Mouse (Mus musculus) natural killer cell, adult 2 months (primary cell): ENCODE data around the gene Tbrg1.

Source experiments
- DNase-seq, 2 experiments: peaks; one replicate each; pipeline ENCODE4 v3.0.0; 2022; ENCODE audit warnings: low spot score in 2 of 2

Tbrg1 gene

GRCm38 (mm10) chr9:37656931-37657481 lies at the start of gene Tbrg1:
Gene Tbrg1 (minus strand): TSS chr9:37657312.
- peak; percentile 52 to 53 for DNase-seq

GRCm38 (mm10) chr9:37689970-37690686 lies 33.0 kb upstream of the Tbrg1 start:
- no peak for DNase-seq

DNA sequence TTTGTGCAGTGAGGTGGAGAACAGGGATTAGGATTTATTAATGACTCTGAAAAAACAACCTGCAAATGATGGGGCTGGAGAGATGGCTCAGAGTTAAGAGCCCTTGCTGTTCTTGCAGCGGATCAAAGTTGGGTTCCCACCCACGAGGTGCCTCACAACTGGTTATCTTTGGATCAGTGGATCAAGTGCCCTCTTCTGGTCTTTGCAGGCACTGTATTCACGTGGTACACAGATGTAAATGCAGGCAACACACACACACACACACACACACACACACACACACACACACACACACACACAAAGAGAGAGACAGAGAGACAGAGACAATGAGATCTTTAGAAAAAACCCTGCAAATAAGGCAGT lies 30.8 kb upstream of the Tbrg1 start:
- DNase-seq = no peak

DNA sequence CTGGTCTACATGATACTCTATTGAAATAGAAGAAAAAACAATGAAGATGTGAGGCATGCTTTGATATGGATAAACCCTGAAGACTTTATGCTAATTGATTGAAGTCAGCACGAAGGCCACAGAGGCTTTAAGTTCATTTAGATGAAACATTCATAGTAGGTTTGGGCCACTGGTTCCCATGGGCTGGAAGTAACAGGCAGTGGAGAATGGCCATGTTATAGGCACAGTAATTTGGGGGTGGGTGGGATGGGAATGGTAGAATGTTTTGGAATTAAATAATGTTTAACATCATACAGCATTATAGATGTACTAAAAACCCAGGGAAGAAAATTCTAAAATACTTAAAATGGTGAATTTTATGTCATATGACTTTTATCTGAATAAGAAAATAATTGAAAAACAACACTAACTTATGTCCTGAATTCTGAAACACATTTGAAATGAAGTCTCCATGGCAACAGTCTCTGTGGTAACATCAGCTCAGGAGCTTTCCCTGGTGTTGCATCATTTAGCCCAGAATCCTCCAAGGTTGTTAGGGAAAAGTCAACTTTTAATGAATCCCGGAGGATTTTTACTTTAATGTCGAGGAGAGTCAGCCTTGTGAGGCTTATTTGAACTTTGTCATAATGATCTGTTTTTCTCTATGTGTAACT lies 30.3 kb upstream of the Tbrg1 start:
- no peak for DNase-seq

DNA sequence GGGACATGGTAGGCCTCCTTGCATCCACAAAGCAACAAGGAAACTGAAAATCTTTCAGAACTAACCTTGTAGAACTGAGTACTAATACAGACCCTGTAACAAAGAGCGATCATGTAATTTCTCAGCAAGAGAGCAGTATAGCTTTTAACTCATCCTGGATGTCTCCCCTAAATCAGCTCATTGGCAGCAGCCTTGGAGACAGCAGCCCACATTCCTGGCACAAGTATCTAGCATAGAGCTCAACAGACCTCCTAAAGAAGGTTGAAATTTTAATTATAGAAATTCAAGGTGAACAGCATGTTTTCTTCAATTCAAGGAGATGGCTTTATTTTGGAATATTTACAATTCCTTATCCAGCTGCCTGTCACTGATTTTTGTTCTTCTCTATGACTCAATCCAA lies 24.0 kb upstream of the Tbrg1 start:
- DNase-seq = no peak

- DNase-seq = no peak
Observed at GRCm38 (mm10) chr9:37675287-37675686, 18.2 kb upstream of the Tbrg1 start.

DNA sequence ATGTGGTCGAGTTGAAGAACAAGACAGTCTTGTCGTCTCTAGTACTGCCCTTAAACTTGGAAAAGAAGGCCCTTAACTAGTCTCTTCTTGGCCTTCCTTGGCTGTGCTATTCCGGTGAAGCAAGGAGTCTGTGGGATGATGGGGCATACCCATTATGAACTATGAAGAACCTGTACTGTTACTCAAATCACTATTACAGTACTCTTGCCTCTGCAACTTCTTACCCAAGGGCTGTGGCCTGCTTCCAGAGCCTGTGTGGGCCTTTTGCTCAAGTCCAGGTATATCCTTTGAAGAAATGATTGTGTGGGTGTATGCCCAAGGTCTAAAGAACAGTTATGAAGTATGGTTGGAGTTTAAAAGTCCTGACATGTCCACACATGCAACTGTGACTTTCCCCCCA lies 13.1 kb upstream of the Tbrg1 start:
- no peak for DNase-seq

- no peak for DNase-seq
Observed at GRCm38 (mm10) chr9:37669678-37670077, 12.6 kb upstream of the Tbrg1 start.

GRCm38 (mm10) chr9:37669115-37669514 lies 12.0 kb upstream of the Tbrg1 start, which contains the start of gene Panx3:
Gene Panx3 (minus strand): TSS chr9:37669235.
- DNase-seq = no peak

DNA sequence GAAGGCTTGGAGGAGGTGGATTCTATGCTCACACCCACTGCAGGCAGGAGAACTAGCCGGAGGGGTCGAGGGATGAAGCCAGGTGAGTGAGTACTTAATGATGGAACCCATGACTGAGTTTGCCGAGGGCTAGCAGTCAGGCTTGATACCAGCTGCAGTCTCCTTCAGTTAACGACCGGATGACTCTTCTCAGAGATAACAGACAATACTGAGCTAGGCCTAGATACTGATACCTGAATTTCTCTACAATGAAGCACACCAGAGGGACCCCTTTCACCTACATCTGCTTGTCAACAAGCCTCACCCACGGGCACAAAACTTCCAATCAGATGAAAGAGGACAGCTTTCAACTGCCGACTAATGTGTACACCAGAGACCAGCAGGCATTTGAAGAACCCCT lies 8.9 kb upstream of the Tbrg1 start:
- no peak for DNase-seq

GRCm38 (mm10) chr9:37664604-37665003 lies 7.5 kb upstream of the Tbrg1 start:
- no peak for DNase-seq

GRCm38 (mm10) chr9:37663210-37663609 lies 6.1 kb upstream of the Tbrg1 start:
- no peak for DNase-seq

DNA sequence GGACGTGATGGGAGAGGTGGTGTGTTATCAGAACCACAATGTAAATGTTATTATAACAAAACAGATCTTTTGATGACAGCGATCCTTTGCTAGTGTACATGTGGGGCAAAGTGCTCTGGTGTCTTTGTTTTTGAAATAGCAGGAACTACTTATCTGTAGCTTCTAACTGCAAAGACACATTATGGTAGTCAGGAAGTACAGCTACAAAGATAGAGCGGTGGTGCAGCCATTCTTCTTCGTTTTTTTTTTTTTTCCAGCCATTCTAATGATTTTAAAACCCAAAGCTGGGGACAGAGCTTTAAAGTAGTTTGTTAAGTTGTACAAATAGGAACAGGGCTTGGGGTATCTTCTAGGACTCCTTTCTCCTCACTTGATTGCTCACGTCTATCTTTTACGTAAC lies 2.3 kb upstream of the Tbrg1 start:
- DNase-seq = no peak

GRCm38 (mm10) chr9:37656439-37656881 lies 652 bp downstream of the Tbrg1 start:
- DNase-seq = peak in 1 of 2 experiments; percentile 64

DNA sequence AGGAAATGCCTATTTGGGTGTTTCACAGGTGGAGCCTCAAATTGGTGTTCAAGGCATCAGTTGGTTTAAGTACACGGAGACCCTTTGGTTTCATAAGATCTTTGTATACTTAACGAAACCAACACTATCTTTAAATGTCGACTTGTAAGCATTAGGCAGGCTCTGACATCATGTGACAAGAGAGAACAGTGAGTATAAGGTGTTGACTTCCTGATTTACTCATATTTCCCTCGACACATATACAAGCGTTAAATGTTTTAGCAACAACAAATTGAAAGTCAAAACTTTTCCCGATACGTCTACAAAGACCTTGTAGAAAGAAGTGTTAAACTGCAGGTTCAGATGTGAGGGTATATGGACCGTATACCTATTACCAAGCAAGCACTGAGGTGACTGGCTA lies 1.2 kb downstream of the Tbrg1 start:
- peak in 1 of 2 experiments; percentile 10 for DNase-seq

- DNase-seq = no peak
Observed at GRCm38 (mm10) chr9:37653836-37654235, 3.3 kb downstream of the Tbrg1 start.

- no peak for DNase-seq
Observed at GRCm38 (mm10) chr9:37650639-37651038, 6.5 kb downstream of the Tbrg1 start.

DNA sequence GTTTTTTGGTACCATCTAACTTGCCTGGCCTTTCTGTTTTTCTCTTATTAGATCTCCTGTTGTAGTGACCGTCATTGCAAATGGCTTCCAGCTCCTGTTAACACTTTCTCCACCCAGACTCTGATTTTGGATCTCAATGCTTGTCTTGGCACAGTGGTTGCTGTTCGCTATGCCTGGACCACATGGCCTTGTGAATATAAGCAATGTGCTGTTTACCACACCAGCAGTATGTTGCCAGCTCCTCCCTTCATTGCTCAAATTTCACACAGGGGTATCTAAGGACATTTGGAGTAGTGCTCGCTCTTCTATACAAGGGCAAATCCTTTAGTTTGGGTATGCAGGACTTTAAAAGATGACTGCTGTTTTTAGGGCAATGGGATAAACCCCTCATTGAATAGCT lies 10.9 kb downstream of the Tbrg1 start:
- no peak for DNase-seq

DNA sequence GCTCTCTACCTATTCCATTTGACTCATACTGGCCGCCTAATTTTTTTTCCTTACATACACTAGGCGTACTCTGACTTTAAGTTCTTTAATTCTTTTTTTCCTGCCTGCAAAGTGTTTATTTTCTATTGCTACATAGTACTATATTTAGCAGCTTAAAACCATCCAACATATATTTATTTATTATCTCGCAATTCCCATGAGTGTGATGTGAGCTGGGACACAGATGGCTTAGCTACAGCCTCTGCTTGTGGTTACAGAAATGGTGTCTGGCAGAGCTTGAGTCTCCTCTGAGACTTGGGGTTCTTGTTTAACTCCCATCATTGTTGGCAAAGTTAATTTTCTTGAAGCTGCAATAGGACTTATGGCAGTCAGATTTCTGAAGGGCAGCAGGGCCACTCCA lies 18.4 kb downstream of the Tbrg1 start:
- no peak for DNase-seq

DNA sequence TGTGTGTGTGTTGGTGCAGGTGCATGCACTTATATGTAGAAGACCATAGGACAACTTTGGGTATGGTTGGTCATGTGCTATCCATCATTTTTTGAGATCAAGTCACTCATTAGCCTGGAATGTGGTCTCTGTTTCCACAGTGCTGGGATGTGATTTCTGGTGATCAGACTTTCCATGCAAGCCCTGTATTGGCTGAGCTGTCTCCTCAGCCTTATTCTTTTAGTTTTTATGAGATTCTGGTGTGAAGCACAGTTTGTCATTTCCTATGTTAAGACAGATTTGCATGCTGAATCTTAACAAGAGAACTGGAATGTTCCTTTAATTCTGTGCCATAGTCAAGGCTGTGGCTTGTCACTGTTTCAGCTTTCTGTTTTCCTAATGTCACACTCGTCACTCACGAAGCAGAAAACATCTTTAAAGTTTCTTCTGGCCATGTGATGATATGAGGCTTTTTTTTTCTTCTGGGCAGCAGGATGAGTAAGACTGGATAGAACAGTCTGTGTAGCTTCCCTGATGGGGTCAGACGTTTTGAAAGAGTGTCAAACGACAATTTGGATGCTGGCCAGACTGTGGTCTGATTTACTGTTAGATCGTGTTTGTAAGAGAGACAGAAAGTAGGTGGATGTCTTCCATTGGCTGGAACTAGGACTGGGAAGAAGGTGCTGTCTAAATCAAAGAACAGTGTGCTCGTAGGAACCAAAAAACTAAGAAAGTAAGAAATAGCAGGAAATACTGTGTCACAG lies 20.1 kb downstream of the Tbrg1 start:
- DNase-seq = no peak

DNA sequence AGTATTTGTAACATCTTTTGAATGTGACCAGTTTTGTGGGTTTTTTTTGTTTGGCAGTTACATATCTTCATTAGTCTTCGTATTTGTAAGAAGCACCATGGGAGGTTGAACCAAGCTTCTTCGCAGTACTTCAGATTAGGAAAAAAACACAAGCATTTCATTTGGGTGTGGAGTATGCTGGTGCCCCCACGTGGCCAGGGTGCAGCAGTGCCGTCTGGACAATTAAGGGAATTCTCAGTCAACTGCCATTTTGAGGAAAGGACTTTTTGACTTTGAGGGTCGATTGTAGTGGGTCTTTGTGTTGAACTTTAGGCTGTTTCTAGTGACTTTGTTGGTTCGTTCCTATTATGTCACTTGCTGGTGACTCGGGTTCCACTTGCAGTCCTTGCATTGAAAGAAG lies 20.8 kb downstream of the Tbrg1 start:
- peak in 1 of 2 experiments; percentile 20 for DNase-seq

- DNase-seq = no peak
Observed at GRCm38 (mm10) chr9:37634269-37634668, 22.8 kb downstream of the Tbrg1 start.
